Mouse (Mus musculus): Measurements from ENCODE around the gene Agtrap.

DNA sequence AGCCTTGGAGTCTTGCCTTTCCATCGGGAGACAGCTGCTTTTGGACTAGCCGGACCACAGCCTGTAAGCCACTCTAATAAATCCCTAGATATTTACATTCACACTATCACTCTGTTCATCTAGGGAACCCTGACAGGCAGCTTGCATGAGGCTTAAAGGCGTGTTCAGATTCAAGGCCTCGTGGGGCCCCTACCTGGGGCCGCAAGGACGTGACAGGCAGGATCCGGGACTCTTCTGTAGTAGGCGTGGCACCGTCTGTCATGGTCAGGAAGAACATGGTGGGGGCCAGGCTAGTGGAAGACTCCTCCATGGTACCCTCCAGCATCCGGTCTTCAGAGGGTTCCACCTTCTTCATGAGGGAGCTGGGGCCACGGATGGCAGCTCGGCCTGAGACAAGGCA is 24.7 kb upstream of the Agtrap start:
- TF ChIP-seq CTCF (conservative IDR thresholded peaks at IDR 0.05; ENCODE audit: low read length) (no peak), POU5F1 (IDR thresholded peaks at IDR 0.05; ENCODE audit: borderline replicate concordance, low read length) (no peak), NANOG (IDR thresholded peaks at IDR 0.05; ENCODE audit: borderline replicate concordance, low read length) (no peak)

Measured in E14TG2a.4 (cell line).